Mouse (Mus musculus) ES-Bruce4 (cell line): ENCODE results near the gene Nrxn3.

Source experiments
- CTCF ChIP-seq: IDR thresholded peaks from one replicate; pipeline ENCODE4 v1.8.1; 2011; ENCODE audit warnings: low read depth, low read length
- EP300 ChIP-seq: IDR thresholded peaks from 2 replicates; pipeline ENCODE4 v1.6.1; 2011; ENCODE audit warnings: low read depth, low read length; ENCODE audit not compliant: insufficient read depth
- POLR2A ChIP-seq: IDR thresholded peaks from one replicate; pipeline ENCODE4 v1.8.1; 2011; ENCODE audit warnings: low read length; ENCODE audit not compliant: insufficient read depth

DNA sequence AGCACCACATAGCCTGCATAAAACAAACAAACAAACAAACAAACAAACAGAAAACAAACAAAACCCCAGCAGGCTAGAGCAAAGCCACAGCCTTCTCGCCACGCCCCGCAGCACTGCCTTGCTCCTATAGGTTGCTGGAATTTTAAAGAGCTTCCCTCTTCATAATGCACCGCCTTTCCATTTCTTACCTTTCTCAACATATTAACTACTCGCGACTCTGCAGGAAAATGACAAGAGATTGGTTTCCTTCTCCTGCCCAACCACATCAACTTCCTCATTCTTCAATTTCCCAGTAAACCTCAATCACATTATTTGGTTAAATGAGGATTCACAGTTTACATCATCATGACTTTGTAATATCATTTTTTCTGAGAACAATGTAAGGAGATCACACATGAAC, 1494.4 kb downstream of the Nrxn3 start:
- no peak for TF ChIP-seq CTCF
- TF ChIP-seq POLR2A: no peak
- TF ChIP-seq EP300: no peak
